Mouse (Mus musculus) gastrocnemius, adult 8-10 months (tissue): ENCODE measurements around the gene 2310002L09Rik. TPM values are rescaled to one million over a fixed set of nuclear protein-coding genes. Genes with fewer than 3 reads are reported as not detected.
"Not testable (repeated sequence)": the region's sequence is repeated elsewhere in the genome, so short reads cannot be mapped to it uniquely, and the experiment has no call there.

Experiments
- DNase-seq, 2 experiments: peaks; one replicate each; pipeline ENCODE4 v3.0.0; 2022; ENCODE audit warnings: low spot score in 2 of 2
- total RNA-seq, 4 experiments: library from RNA; stranded (reverse); gene quantifications; 2 replicates each; pipeline ENCODE4 v1.2.4; 2022

Gene 2310002L09Rik
- 100 to 1,000 TPM; 119 to 147 (median 137) TPM for total RNA-seq

DNA sequence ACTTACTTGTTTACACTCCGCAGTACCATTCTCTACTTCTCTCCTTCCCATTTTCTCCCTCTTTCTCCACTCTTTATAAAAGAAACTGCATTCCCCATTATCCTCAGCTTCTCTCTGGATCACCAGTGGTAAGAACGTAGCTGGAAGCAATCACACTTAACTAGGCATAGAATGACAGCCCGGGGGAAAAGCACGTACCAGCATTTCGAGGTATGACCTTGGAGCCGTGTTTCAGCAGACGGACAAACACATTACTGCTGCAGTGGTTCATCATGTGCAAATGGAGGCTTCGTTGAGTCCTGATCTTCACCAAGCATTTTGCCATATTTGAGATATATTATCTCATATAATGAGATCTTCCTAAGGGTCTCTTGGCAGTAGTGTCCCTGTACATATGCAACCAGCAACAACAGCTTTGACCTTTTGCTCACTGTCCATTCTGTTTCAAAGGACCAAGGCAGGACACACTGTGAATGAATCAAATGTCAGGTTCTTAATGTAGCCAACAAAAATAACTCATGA is at the start of gene 2310002L09Rik:
TSS of gene 2310002L09Rik (minus strand) at position 472 of the 522 bp plus-strand sequence.
- peak in 1 of 2 experiments; percentile 15 for DNase-seq

DNA sequence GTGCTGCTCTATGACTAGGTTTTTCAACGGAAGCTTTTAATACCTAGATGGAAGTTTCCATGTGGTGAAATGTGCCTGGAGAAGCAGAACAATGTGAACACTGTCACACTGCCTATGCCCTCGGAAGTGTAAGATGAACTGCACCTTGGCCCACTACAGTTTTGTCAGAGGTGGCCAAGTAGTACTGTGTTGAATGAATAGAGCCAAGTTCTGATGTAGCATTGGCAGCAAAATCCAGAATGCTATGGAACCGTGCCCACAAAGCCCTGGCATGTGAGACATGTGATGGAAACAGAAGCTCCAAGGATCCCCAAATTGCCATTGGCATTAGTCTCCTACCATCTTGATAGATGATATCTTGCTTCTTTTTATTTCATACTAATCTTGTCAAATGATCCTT is 29.8 kb upstream of the 2310002L09Rik start:
- DNase-seq: peak; percentile 4 to 58

DNA sequence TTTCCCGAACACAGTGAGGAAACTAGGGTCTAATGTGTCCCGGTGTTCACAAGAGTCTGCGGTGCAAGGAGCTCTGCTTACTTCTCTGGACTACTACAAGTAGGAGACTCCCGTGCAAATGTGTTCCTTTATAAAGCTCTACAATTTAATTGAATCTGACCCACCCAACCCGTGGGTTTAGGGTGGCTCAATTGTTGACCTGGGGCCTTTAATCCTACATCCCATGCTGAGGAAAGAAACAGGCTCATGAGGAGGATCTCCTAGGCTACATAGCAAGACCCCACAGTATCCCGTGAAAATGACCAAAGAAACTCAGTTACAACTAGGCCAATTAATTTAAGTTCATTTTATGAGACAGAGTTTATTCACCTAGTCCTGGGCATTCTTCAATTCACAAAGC is 30.0 kb downstream of the 2310002L09Rik start, which contains the start of gene Gm11756:
TSS of gene Gm11756 (minus strand) at position 101 of the 400 bp plus-strand sequence.
- not testable (repeated sequence) for DNase-seq

DNA sequence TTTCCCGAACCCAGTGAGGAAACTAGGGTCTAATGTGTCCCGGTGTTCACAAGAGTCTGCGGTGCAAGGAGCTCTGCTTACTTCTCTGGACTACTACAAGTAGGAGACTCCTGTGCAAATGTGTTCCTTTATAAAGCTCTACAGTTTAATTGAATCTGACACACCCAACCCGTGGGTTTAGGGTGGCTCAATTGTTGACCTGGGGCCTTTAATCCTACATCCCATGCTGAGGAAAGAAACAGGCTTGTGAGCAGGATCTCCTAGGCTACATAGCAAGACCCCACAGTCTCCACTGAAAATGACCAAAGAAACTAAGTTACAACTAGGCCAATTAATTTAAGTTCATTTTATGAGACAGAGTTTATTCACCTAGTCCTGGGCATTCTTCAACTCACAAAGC is 44.8 kb downstream of the 2310002L09Rik start, which contains the start of gene Gm13871:
TSS of gene Gm13871 (minus strand) at position 101 of the 400 bp plus-strand sequence.
- not testable (repeated sequence) for DNase-seq

DNA sequence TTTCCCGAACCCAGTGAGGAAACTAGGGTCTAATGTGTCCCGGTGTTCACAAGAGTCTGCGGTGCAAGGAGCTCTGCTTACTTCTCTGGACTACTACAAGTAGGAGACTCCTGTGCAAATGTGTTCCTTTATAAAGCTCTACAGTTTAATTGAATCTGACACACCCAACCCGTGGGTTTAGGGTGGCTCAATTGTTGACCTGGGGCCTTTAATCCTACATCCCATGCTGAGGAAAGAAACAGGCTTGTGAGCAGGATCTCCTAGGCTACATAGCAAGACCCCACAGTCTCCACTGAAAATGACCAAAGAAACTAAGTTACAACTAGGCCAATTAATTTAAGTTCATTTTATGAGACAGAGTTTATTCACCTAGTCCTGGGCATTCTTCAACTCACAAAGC is 59.6 kb downstream of the 2310002L09Rik start, which contains the start of gene Gm11757:
TSS of gene Gm11757 (minus strand) at position 101 of the 400 bp plus-strand sequence.
- not testable (repeated sequence) for DNase-seq

Other genes starting within 250 kb of the 2310002L09Rik start
- gene Rasef, start 159.9 kb downstream of the 2310002L09Rik start, total RNA-seq: not detected
- not detected for gene Gm11758, start 74.6 kb downstream of the 2310002L09Rik start, total RNA-seq
- gene Gm11757, start 59.7 kb downstream of the 2310002L09Rik start, total RNA-seq: not detected
- gene Gm13871, start 44.9 kb downstream of the 2310002L09Rik start, total RNA-seq: not detected
- gene Gm11756, start 30.1 kb downstream of the 2310002L09Rik start, total RNA-seq: 1 to 10 TPM in 3 of 4 experiments, under 1 TPM in 1; 0.78 to 1.9 (median 1.2) TPM
- gene Frmd3, start 62.6 kb upstream of the 2310002L09Rik start, total RNA-seq: under 1 TPM; 0.07 to 0.43 (median 0.20) TPM